Mouse (Mus musculus): Measurements from ENCODE around the gene Prelp. TPM values are rescaled to one million over a fixed set of nuclear protein-coding genes. Genes with fewer than 3 reads are reported as not detected.
A peak's percentile ranks its signal among the peaks of the same experiment; 100 is the strongest.

Prelp gene
- polyA plus RNA-seq, 1 experiment, result 2.3 TPM

DNA sequence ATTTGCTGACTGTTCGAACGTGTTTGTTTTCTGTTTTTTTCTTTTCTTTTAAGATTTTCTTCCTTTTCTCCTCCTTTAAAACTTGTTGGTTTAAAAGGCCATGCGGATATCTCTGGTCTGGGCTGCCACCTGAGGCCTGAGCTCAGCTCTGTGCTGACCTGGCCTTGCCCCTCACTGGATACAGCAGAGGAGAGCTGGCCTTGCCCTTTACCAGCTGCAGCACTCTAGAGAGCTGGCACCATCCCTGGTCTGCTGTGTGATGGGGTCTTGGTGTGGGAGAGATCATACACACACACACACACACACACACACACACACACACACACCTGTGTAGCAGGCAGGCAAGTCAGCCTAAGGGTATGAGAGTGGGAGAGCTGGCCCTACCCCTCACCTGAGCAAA lies 23.9 kb upstream of the Prelp start:
- Histone ChIP-seq H3K4me3 (no peak overlapping the region), H3K27me3 (ENCODE audit: control insufficient read depth, insufficient read depth, insufficient read length) (no peaks in the 10 kb centered on the region), H3ac (ENCODE audit: control insufficient read depth, insufficient read length) (no peak overlapping the region), H3K4me2 (ENCODE audit: low read depth) (no peak overlapping the region), H3K36me3 (ENCODE audit: control insufficient read depth, insufficient read depth) (no peaks in the 10 kb centered on the region), H3K79me2 (ENCODE audit: control insufficient read depth, insufficient read depth) (no peaks in the 10 kb centered on the region)
- no peak for TF ChIP-seq MAX (IDR thresholded peaks at IDR 0.05; ENCODE audit: low read depth)
- no peak for TF ChIP-seq MYOD1 (IDR thresholded peaks at IDR 0.05; ENCODE audit: control insufficient read depth in 1 of 3, insufficient read length in 2 of 3, low read depth in 2 of 3)
- TF ChIP-seq USF1 (IDR thresholded peaks at IDR 0.05; ENCODE audit: low read depth), result no peak

DNA sequence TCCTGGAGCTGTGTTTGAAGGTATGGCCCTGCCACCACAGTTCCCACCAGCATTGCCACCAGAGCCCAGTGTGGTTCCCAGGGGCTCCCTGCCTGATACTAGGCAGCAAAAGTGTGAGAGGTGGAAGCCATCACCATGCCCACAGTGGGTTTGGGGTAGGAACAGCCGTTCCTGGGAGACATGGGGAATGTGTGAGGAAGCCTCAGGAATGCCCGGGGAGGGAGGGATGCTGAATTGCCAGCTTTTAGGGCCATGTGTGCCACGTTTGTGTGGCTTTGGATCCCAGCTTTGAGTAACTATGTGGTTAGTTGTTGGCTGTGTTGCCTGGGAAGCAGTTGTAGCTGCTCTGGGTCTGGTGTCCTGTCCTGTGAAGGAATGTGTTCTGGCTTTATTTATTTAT lies 20.7 kb upstream of the Prelp start:
- Histone ChIP-seq H3K4me2 (ENCODE audit: low read depth) (peak overlapping the region; percentile 73), H3ac (ENCODE audit: control insufficient read depth, insufficient read length) (no peak overlapping the region), H3K79me2 (ENCODE audit: control insufficient read depth, insufficient read depth) (no peaks in the 10 kb centered on the region), H3K4me3 (no peak overlapping the region), H3K27me3 (ENCODE audit: control insufficient read depth, insufficient read depth, insufficient read length) (no peaks in the 10 kb centered on the region), H3K36me3 (ENCODE audit: control insufficient read depth, insufficient read depth) (no peaks in the 10 kb centered on the region)
- TF ChIP-seq POLR2AphosphoS2 (IDR thresholded peaks at IDR 0.05; ENCODE audit: insufficient read length, low read depth), result no peak
- peak; percentile 84 for TF ChIP-seq TCF3 (IDR thresholded peaks at IDR 0.05; ENCODE audit: insufficient read length, low read depth)
- no peak for TF ChIP-seq SRF (IDR thresholded peaks at IDR 0.05; ENCODE audit: control insufficient read depth, insufficient read length, low read depth)
- TF ChIP-seq MYOG (IDR thresholded peaks at IDR 0.05; ENCODE audit: control insufficient read depth in 1 of 3, insufficient read depth in 1 of 3, insufficient read length in 2 of 3, low read depth in 2 of 3), result peak; percentile 76 to 97 (median 79)
- TF ChIP-seq TCF12 (IDR thresholded peaks at IDR 0.05; ENCODE audit: insufficient read depth, poor library complexity, severe bottlenecking), result peak; percentile 51
- no peak for TF ChIP-seq POLR2A (IDR thresholded peaks at IDR 0.05; ENCODE audit: insufficient read length, low read depth)
- no peak for TF ChIP-seq CEBPB (IDR thresholded peaks at IDR 0.05; ENCODE audit: insufficient read depth, poor library complexity, severe bottlenecking)
- TF ChIP-seq MAX (IDR thresholded peaks at IDR 0.05; ENCODE audit: low read depth), result no peak
- no peak for TF ChIP-seq REST (IDR thresholded peaks at IDR 0.05; ENCODE audit: insufficient read depth, insufficient read length)
- TF ChIP-seq USF1 (IDR thresholded peaks at IDR 0.05; ENCODE audit: low read depth), result no peak
- peak; percentile 0 to 79 (median 63) for TF ChIP-seq MYOD1 (IDR thresholded peaks at IDR 0.05; ENCODE audit: control insufficient read depth in 1 of 3, insufficient read length in 2 of 3, low read depth in 2 of 3)
- no peak for TF ChIP-seq E2F4 (IDR thresholded peaks at IDR 0.05; ENCODE audit: insufficient read depth)

DNA sequence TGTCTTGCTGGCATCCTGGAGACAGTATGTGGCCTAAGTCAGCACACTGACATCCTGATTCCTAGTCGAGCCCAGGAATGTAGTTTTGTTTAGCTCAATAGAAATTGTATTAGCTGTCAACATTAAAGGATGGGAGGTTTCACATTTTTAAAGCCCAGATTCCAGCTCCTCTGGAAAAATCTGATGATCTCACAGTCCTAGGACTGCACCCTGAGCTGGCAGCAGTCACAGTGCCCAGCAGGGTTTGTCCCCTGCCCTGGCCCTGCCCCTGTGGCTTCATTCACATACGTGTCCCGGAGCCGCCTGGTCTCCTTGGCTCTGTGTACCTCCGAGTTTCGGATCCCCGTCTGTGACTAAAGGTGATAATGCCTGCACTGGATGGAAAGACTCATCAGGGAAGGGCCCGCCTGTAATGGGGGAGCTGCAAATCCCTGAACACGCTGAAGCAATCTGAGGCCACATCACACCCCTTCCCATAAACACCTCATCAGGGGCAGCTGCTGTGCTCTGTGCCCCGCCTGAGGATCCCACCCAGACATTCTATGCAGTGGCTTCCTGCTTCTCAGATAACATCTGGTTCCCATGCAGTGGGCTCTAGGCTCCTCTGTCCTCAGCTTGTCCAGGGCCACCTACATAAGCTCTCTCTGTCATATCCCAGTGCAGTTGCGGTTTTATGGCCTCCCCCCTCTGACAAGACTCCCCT lies 20.1 kb upstream of the Prelp start:
- Histone ChIP-seq H3K36me3 (ENCODE audit: control insufficient read depth, insufficient read depth) (no peaks in the 10 kb centered on the region), H3ac (ENCODE audit: control insufficient read depth, insufficient read length) (no peak overlapping the region), H3K4me3 (no peak overlapping the region), H3K27me3 (ENCODE audit: control insufficient read depth, insufficient read depth, insufficient read length) (no peaks in the 10 kb centered on the region), H3K79me2 (ENCODE audit: control insufficient read depth, insufficient read depth) (no peaks in the 10 kb centered on the region), H3K4me2 (ENCODE audit: low read depth) (peak overlapping the region; percentile 73)
- TF ChIP-seq USF1 (IDR thresholded peaks at IDR 0.05; ENCODE audit: low read depth) (no peak), TCF12 (IDR thresholded peaks at IDR 0.05; ENCODE audit: insufficient read depth, poor library complexity, severe bottlenecking) (peak; percentile 65), E2F4 (IDR thresholded peaks at IDR 0.05; ENCODE audit: insufficient read depth) (no peak), MYOG (IDR thresholded peaks at IDR 0.05; ENCODE audit: control insufficient read depth in 1 of 3, insufficient read depth in 1 of 3, insufficient read length in 2 of 3, low read depth in 2 of 3) (peak; percentile 60 to 94 (median 85)), CEBPB (IDR thresholded peaks at IDR 0.05; ENCODE audit: insufficient read depth, poor library complexity, severe bottlenecking) (0 out of 2 replicates have a peak, but pooled peaks have one; percentile 40), TCF3 (IDR thresholded peaks at IDR 0.05; ENCODE audit: insufficient read length, low read depth) (peak; percentile 86), MAX (IDR thresholded peaks at IDR 0.05; ENCODE audit: low read depth) (no peak), REST (IDR thresholded peaks at IDR 0.05; ENCODE audit: insufficient read depth, insufficient read length) (no peak), MYOD1 (IDR thresholded peaks at IDR 0.05; ENCODE audit: control insufficient read depth in 1 of 3, insufficient read length in 2 of 3, low read depth in 2 of 3) (peak in 2 of 3 experiments; percentile 81 to 88), POLR2AphosphoS2 (IDR thresholded peaks at IDR 0.05; ENCODE audit: insufficient read length, low read depth) (no peak), POLR2A (IDR thresholded peaks at IDR 0.05; ENCODE audit: insufficient read length, low read depth) (no peak)

DNA sequence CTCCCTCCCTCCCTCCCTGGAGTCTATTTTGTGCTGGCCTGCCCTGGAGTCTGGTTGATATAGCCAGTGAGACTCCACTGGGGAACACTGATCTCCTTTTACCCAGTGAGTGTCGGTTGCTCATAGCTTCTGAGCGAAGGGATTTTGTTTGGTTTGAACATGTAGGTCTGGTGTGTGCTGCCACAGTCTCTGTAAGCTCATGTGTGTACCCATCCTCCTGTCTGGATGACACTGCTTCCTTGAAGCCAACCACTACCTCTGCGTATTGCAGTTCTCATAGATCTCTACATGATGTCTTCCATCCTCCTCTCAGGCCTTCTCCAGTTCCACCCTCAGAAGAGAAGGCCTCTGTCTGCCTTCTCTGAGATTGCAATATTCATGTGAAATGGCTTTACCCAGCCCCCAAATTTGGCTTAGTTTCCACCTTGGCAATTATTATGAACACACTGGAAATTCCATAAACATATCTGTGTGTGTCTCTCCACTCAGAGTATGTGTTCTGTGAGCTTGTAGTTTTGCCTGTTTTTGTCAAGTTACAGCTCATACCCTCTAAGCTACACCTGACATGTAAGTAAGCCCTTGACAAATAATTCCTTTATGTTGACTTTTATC lies 19.4 kb upstream of the Prelp start:
- H3K27me3 ChIP-seq (ENCODE audit: control insufficient read depth, insufficient read depth, insufficient read length), result no peaks in the 10 kb centered on the region
- H3K4me2 ChIP-seq (ENCODE audit: low read depth), result peak overlapping the region; percentile 73
- no peaks in the 10 kb centered on the region for H3K79me2 ChIP-seq (ENCODE audit: control insufficient read depth, insufficient read depth)
- no peaks in the 10 kb centered on the region for H3K36me3 ChIP-seq (ENCODE audit: control insufficient read depth, insufficient read depth)
- TF ChIP-seq SRF (IDR thresholded peaks at IDR 0.05; ENCODE audit: control insufficient read depth, insufficient read length, low read depth) (no peak), TCF3 (IDR thresholded peaks at IDR 0.05; ENCODE audit: insufficient read length, low read depth) (no peak), CEBPB (IDR thresholded peaks at IDR 0.05; ENCODE audit: insufficient read depth, poor library complexity, severe bottlenecking) (no peak), E2F4 (IDR thresholded peaks at IDR 0.05; ENCODE audit: insufficient read depth) (no peak), REST (IDR thresholded peaks at IDR 0.05; ENCODE audit: insufficient read depth, insufficient read length) (no peak), MYOG (IDR thresholded peaks at IDR 0.05; ENCODE audit: control insufficient read depth in 1 of 3, insufficient read depth in 1 of 3, insufficient read length in 2 of 3, low read depth in 2 of 3) (no peak), MAX (IDR thresholded peaks at IDR 0.05; ENCODE audit: low read depth) (no peak), USF1 (IDR thresholded peaks at IDR 0.05; ENCODE audit: low read depth) (no peak), POLR2AphosphoS2 (IDR thresholded peaks at IDR 0.05; ENCODE audit: insufficient read length, low read depth) (no peak), TCF12 (IDR thresholded peaks at IDR 0.05; ENCODE audit: insufficient read depth, poor library complexity, severe bottlenecking) (no peak), POLR2A (IDR thresholded peaks at IDR 0.05; ENCODE audit: insufficient read length, low read depth) (no peak), MYOD1 (IDR thresholded peaks at IDR 0.05; ENCODE audit: control insufficient read depth in 1 of 3, insufficient read length in 2 of 3, low read depth in 2 of 3) (no peak)
- H3K4me3 ChIP-seq, result no peak overlapping the region
- no peak overlapping the region for H3ac ChIP-seq (ENCODE audit: control insufficient read depth, insufficient read length)
